Mouse (Mus musculus): ENCODE results near the gene Tex36. TPM values are rescaled to one million over a fixed set of nuclear protein-coding genes. Genes with fewer than 3 reads are reported as not detected.

The Tex36 gene
- polyA plus RNA-seq, 1 experiment: not detected

DNA sequence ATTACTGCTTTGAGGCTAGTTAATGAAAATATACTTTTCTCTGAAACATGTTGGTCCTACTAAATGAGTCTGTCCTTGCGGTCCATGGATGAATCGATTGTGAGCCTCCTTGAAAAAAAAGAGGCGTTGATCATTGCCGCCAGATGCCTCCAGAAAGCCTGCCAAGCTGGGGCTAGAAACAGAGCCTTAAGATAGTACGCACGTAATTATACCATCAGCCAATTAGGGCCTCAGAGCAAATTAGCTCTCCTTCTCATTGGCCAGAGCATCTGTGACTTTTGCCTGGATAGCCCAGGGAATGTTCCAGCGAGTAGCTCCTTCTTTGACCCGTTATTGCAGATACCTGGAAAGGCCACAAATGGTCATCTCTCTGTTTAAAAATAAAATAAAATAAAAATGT, 7.6 kb upstream of the Tex36 start:
- Histone ChIP-seq H3K27ac (ENCODE audit: insufficient read depth, low read depth, low read length) (no peak overlapping the region), H3K4me3 (ENCODE audit: insufficient read depth, low read depth, low read length) (no peak overlapping the region), H3K27me3 (replicated peaks; ENCODE audit: control insufficient read depth, insufficient read depth, low read length) (no peaks in the 10 kb centered on the region), H3K4me1 (ENCODE audit: control insufficient read depth, insufficient read depth, low read length) (no peaks in the 10 kb centered on the region; the same call in 1 of the 2 replicates), H3K36me3 (ENCODE audit: control insufficient read depth, insufficient read depth, low read length) (no peaks in the 10 kb centered on the region)
- TF ChIP-seq POLR2A (IDR thresholded peaks at IDR 0.05; ENCODE audit: low read depth, low read length): no peak
- no peak for TF ChIP-seq CTCF (conservative IDR thresholded peaks at IDR 0.05; ENCODE audit: insufficient read depth, insufficient read length, low read depth, low read length)
- DNase-seq: no peak
- 78% methylated on average over 8 of the region's 8 CpGs for WGBS

DNA sequence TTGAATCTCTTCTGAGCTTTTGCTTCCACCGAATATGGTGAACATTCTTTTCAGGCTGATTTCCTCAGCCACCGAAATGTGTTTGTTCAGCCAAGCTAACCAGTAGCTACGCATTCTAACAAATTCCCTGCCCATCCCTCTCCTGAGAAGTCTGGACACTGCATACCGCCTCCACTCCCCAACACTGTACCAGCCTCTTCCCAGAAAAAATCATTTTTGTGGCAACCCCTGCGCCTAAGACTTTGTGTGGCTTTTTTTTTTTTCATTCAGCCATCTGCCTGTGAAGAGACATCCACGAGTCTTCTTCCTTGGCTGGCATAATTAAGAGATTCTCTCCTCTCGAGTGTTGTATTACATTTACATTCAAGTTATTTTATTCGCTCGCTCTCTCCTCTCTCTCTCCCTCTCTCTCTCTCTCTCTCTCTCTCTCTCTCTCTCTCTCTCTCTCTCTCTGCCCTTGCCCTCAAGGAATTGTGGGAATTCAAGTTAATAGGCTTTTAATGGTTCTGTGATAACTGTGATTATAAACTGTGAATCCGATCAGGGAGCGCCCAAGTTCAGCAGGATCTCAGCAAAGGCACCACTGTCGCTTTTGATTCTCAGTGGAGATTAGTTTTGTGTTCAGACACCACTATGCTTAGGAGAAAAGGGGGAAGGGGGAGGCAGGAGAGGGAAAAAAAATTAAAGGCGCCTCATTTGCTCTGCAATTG, 6.8 kb upstream of the Tex36 start:
- Histone ChIP-seq H3K27me3 (replicated peaks; ENCODE audit: control insufficient read depth, insufficient read depth, low read length) (no peaks in the 10 kb centered on the region), H3K4me3 (ENCODE audit: insufficient read depth, low read depth, low read length) (no peak overlapping the region), H3K4me1 (ENCODE audit: control insufficient read depth, insufficient read depth, low read length) (no peaks in the 10 kb centered on the region; the same call in 1 of the 2 replicates), H3K36me3 (ENCODE audit: control insufficient read depth, insufficient read depth, low read length) (no peaks in the 10 kb centered on the region), H3K27ac (ENCODE audit: insufficient read depth, low read depth, low read length) (no peak overlapping the region)
- DNase-seq: no peak
- TF ChIP-seq CTCF (conservative IDR thresholded peaks at IDR 0.05; ENCODE audit: insufficient read depth, insufficient read length, low read depth, low read length) (no peak), POLR2A (IDR thresholded peaks at IDR 0.05; ENCODE audit: low read depth, low read length) (no peak)
- 47% methylated on average over 13 of the region's 13 CpGs for WGBS

DNA sequence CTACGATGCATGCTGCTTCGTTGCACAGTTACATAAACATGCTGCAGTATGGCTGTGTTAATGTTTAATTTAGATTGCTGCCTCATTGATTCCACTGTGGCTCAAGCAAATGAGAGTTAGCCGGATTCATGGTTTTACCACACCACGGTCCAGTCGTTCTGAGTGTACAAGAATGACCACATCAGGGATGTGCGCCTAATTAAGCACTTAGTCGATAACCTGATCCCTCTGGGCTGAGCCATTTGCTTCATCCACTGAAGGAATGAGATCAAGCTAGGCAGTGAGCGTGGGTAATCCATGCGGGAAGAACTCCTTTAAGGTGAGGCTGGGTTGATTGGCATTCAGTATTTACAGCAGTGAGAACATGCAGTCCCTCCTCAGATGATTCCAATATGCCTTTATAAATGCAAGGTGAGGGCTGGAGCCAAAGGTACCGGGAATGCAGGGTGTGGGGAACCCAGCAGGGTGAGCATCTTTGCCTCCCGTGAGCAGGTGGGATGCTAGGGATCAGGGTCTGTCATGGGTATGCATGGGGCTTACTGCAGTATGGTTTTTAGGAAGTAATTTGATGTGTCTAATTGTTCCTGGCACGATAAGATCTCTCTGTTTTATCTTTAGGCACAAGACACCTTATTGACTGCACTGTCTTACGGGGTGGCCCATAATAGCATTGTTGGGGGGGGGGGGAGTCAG, 6.1 kb upstream of the Tex36 start:
- Histone ChIP-seq H3K4me1 (ENCODE audit: control insufficient read depth, insufficient read depth, low read length) (no peaks in the 10 kb centered on the region; the same call in 1 of the 2 replicates), H3K4me3 (ENCODE audit: insufficient read depth, low read depth, low read length) (no peak overlapping the region), H3K27ac (ENCODE audit: insufficient read depth, low read depth, low read length) (no peak overlapping the region), H3K36me3 (ENCODE audit: control insufficient read depth, insufficient read depth, low read length) (no peaks in the 10 kb centered on the region), H3K27me3 (replicated peaks; ENCODE audit: control insufficient read depth, insufficient read depth, low read length) (no peaks in the 10 kb centered on the region)
- TF ChIP-seq CTCF (conservative IDR thresholded peaks at IDR 0.05; ENCODE audit: insufficient read depth, insufficient read length, low read depth, low read length) (no peak), POLR2A (IDR thresholded peaks at IDR 0.05; ENCODE audit: low read depth, low read length) (no peak)
- no peak for DNase-seq
- 31% methylated on average over 13 of the region's 13 CpGs for WGBS

DNA sequence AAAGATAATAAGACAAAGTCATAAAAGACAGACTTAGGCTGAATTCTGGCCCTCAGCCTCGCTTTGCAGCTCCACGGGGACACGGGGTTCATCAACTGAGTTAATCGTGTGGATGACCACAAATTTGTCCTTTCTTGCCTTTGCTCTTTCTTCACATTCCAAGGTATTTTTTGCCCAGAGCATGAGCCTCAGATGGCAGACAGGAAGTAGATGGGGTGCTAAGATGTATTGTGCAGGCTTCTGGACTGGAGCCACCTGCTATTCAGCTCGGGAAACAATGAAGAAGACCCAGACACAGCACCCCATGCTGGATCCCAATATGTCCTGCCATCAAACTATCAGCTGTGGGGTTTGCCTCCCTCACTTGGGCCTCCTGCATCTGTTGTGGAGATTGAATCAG, 5.4 kb upstream of the Tex36 start:
- H3K27me3 ChIP-seq (replicated peaks; ENCODE audit: control insufficient read depth, insufficient read depth, low read length): no peaks in the 10 kb centered on the region
- WGBS: 36% methylated on average over 5 of the region's 5 CpGs

DNA sequence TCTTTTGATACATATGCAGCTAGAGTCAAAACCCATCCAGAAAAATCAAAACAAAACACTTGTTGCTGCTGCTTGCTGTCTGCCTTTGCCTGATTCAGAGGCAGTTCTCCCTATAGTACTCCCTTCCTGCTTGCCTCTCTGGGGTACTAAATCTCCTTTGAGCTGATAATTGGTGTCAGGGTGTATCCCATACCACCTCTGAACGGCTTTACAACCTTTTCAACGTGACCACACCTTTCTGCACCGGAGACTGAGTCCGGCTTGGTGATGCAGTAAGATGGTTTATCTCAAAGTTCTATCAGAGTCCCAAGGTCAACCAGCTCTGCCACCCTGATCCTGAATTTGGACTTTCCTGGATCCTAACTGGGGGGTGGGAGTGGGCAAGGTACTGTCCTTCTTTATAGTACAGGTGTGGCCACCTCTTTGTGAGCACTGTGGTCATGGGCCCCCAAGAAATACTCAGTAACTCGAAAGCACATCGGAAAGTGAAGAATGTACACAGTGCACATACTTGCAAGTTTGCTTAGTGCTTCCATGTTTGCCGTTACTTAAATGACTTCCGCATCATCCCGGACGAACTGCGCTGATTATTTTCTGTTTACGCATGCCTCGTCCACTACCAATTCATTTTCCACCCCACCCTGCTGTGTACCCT, 2.6 kb upstream of the Tex36 start:
- H3K4me3 ChIP-seq (ENCODE audit: insufficient read depth, low read depth, low read length): no peak overlapping the region
- no peaks in the 10 kb centered on the region for H3K27me3 ChIP-seq (replicated peaks; ENCODE audit: control insufficient read depth, insufficient read depth, low read length)
- H3K36me3 ChIP-seq (ENCODE audit: control insufficient read depth, insufficient read depth, low read length): no peaks in the 10 kb centered on the region
- WGBS: 57% methylated on average over 13 of the region's 13 CpGs
- H3K4me1 ChIP-seq (ENCODE audit: control insufficient read depth, insufficient read depth, low read length): no peaks in the 10 kb centered on the region; the same call in 1 of the 2 replicates
- H3K27ac ChIP-seq (ENCODE audit: insufficient read depth, low read depth, low read length): no peak overlapping the region
- TF ChIP-seq CTCF (conservative IDR thresholded peaks at IDR 0.05; ENCODE audit: insufficient read depth, insufficient read length, low read depth, low read length) (no peak), POLR2A (IDR thresholded peaks at IDR 0.05; ENCODE audit: low read depth, low read length) (no peak)
- DNase-seq: no peak

More for the DNA sequence above, 5.4 kb upstream of the Tex36 start:
- DNase-seq: no peak
- Histone ChIP-seq H3K4me1 (ENCODE audit: control insufficient read depth, insufficient read depth, low read length) (no peaks in the 10 kb centered on the region; the same call in 1 of the 2 replicates), H3K36me3 (ENCODE audit: control insufficient read depth, insufficient read depth, low read length) (no peaks in the 10 kb centered on the region), H3K4me3 (ENCODE audit: insufficient read depth, low read depth, low read length) (no peak overlapping the region), H3K27ac (ENCODE audit: insufficient read depth, low read depth, low read length) (no peak overlapping the region)
- TF ChIP-seq CTCF (conservative IDR thresholded peaks at IDR 0.05; ENCODE audit: insufficient read depth, insufficient read length, low read depth, low read length) (no peak), POLR2A (IDR thresholded peaks at IDR 0.05; ENCODE audit: low read depth, low read length) (no peak)

DNA sequence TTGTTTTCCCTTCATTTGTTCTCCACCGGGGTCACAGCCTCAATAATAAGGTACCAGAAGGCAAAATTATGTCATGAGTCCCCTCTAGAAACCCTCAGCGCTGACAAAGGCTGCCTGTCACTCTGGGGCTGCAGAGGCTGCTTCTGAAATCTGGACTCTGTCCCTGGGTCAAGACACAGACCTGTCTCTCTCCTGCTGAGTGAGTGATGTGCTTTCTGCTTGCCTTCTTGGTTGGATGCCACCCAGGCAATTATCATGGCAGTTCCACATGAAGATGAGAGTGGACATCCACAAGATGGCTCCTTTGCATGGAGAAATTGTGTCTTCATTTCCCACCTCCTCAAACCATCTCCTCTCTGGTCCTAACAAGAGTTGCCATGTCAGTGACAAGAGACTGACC, 1.2 kb upstream of the Tex36 start:
- no peaks in the 10 kb centered on the region; the same call in 1 of the 2 replicates for H3K4me1 ChIP-seq (ENCODE audit: control insufficient read depth, insufficient read depth, low read length)
- no peak overlapping the region for H3K27ac ChIP-seq (ENCODE audit: insufficient read depth, low read depth, low read length)
- no peaks in the 10 kb centered on the region for H3K27me3 ChIP-seq (replicated peaks; ENCODE audit: control insufficient read depth, insufficient read depth, low read length)
- H3K36me3 ChIP-seq (ENCODE audit: control insufficient read depth, insufficient read depth, low read length): no peaks in the 10 kb centered on the region
- 72% methylated on average over 2 of the region's 2 CpGs for WGBS
- H3K4me3 ChIP-seq (ENCODE audit: insufficient read depth, low read depth, low read length): no peak overlapping the region
- DNase-seq: peak; percentile 68
- TF ChIP-seq POLR2A (IDR thresholded peaks at IDR 0.05; ENCODE audit: low read depth, low read length) (no peak), CTCF (conservative IDR thresholded peaks at IDR 0.05; ENCODE audit: insufficient read depth, insufficient read length, low read depth, low read length) (no peak)

DNA sequence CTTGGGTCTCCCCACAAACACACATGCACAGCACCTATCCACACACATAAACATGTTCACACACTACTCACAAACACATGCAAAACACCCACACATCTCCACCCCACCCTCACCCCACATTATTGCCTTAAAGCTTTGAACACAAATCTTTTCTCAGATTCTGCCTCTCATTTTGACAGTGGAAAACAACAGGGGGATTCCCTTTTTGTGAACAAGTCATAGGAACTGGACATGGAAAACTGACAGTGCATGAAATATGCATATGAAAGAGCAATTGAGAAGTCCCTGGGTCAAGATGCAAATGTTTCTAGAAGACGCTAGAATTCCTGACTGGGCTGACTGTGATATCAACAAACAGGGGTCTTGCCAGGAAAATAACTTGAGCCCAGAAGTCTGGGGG, 1.4 kb downstream of the Tex36 start:
- Histone ChIP-seq H3K27ac (ENCODE audit: insufficient read depth, low read depth, low read length) (no peak overlapping the region), H3K27me3 (replicated peaks; ENCODE audit: control insufficient read depth, insufficient read depth, low read length) (no peaks in the 10 kb centered on the region), H3K36me3 (ENCODE audit: control insufficient read depth, insufficient read depth, low read length) (no peaks in the 10 kb centered on the region), H3K4me3 (ENCODE audit: insufficient read depth, low read depth, low read length) (no peak overlapping the region), H3K4me1 (ENCODE audit: control insufficient read depth, insufficient read depth, low read length) (no peaks in the 10 kb centered on the region)
- TF ChIP-seq POLR2A (IDR thresholded peaks at IDR 0.05; ENCODE audit: low read depth, low read length) (no peak), CTCF (conservative IDR thresholded peaks at IDR 0.05; ENCODE audit: insufficient read depth, insufficient read length, low read depth, low read length) (no peak)
- no peak for DNase-seq
- WGBS: 37% methylated on average over 1 of the region's 1 CpGs
